Mouse (Mus musculus): ENCODE measurements around the gene Slc20a1.

The Slc20a1 gene

DNA sequence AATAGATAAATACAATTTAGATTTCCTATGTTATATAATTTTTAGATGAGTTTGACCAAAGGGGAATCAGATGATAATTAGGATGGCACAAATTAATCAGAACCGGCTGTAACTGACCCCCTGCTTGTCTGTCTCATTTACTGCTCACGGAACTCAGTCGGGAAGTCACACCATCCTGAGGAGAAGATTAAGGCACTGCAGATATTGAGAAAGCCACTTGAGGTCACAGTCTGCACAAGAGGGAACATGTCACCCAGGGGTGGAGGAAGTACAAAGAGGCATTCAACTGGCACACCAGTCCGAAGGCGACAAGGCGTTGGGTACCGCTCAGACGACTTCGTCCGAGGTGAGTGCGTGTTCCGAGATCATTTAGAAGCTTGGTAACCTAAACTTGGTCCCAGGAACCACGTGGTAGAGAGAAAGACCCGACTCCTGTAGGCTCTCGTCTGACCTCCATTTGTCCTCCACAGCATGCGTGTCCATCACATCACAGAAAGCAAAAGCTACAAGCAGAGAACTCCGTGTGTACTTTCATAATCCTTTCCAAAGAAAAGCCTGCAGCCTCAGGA is 26.8 kb downstream of the Slc20a1 start:
- DNase-seq (ENCODE audit: extremely low spot score, low read depth, low spot score) = no peak

GRCm38 (mm10) chr2:129226296-129226851 is 27.8 kb downstream of the Slc20a1 start:
- DNase-seq (ENCODE audit: extremely low spot score, low read depth, low spot score) = no peak

- no peak for DNase-seq (ENCODE audit: extremely low spot score, low read depth, low spot score)
Observed at GRCm38 (mm10) chr2:129227011-129227529, 28.5 kb downstream of the Slc20a1 start.

DNA sequence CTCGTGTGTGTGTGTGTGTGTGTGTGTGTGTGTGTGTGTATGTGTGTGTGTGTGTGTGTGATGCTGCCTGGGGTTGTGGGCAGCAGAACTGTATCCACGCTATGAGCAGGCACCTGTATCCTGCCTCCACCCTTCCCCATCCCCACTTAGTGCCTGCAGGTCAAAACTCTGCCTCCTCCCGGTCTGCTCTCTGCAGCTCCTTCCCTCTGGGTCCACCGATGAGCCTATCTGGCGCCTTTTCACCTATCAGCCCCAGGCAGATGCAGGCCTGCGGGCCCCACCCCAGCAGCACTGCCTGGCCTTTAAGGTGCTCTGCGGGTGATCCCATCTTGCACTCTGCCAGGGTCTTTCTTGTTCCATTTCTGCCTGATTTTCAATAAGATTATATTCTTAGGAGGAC is 29.1 kb downstream of the Slc20a1 start:
- DNase-seq (ENCODE audit: extremely low spot score, low read depth, low spot score) = no peak

DNA sequence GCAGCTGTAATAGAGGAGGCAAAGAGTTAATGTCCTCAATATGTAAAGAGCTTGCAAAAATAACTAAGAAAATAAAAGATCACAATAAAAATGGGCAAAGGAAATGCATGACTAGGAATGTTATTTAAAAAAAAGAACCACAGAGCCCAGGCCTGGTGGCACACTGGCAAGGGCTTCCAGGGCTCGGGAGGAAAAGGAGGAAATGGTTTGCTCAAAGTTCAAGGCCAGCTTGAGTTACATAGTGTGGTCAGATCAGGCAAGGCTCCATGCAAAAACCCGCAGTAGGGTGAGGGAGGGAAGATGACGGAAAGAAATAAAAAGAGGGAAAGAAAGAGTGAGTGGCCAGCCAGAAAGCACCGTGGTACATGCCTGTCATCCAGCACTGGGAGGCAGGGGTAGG is 30.0 kb downstream of the Slc20a1 start:
- no peak for DNase-seq (ENCODE audit: extremely low spot score, low read depth, low spot score)

DNA sequence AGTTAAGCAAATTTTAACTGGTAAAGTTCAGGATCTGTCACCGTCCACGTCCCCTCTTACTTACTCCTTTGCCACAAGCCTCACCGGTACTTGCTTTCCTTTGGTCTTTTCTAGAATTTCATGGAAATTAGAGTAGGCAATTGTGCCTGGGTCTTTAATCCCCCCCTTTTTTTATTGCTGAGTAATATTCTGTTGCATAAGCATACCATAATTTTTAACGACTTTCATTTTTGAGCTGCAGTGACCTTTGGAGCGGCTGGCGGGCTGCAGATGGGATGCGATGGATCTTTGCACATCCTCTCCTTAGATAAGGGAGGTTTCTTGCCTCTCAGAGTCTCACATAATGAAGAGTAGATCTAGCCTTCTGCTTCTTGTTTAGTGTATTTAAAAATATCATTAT is 30.8 kb downstream of the Slc20a1 start:
- no peak for DNase-seq (ENCODE audit: extremely low spot score, low read depth, low spot score)

DNA sequence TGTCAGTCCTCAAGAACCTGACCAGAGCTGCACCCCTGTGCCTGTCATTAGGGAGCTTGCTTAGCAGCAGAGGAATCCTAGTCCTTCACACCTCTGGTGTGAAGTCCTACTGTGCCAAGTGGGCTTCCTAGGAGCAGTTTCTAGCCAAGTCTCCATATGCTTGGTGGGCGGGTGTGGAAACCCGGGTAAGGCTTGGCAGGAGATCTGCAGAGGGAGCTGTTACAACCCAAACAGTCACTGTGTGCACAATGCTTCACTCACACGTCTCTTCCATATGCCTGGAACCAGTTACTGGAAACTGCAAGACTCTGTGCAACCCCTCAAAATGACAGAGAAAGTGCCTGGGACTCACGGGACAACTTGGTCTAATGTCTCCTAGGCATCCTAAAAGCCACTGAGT is 33.5 kb downstream of the Slc20a1 start:
- DNase-seq (ENCODE audit: extremely low spot score, low read depth, low spot score) = no peak

DNA sequence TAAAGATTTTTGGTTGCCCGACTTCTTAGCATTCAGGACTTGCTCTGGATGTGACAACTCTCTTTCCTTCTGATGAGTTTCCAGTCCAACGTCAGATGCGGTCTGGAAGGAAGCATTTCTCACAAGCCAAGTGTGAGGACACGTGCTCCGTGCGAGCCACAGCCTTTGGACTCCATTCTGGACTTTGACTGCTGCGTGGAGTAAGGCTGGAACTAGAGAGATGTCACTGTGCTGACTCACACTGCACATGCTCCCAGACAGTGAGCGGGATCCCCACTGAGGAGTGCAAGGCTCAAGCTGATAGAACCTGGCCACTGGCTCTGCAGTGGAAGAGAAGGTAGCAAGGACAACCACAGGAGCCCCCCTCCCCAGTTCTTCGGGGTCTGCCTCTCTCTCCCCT is 33.9 kb downstream of the Slc20a1 start:
- DNase-seq (ENCODE audit: extremely low spot score, low read depth, low spot score) = no peak

GRCm38 (mm10) chr2:129233218-129233617 is 34.7 kb downstream of the Slc20a1 start:
- no peak for DNase-seq (ENCODE audit: extremely low spot score, low read depth, low spot score)

DNA sequence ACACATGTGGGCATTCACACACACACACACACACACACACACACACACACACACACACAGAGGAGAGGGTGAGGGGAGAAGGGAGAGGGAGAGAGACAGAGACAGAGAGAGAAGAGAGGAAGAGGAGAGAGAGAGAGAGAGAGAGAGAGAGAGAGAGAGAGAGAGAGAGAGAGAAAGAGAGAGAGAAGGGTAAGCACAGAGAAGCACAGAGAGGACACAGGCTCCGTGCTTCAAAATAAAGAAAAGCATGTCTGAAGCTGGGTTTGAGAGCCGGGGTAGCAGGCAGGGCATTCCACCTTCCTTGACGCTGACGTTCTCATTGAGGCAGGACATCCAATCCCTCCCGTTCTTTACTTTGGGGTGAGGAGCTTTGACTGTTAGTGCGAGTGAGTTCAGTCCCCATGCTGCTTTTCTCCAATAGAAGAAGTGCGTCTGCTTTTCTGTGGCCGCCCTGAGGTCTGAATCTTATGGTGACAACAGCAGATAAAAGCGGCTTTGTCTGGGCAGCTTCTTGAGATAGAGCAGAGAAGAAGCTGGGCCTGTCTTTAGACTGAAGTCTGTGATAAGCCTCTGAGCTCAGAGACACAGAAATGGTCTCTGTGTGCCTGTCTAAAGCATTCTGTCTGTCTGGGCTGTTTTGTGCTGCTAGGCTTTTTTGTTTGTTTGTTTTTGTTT is 35.4 kb downstream of the Slc20a1 start:
- DNase-seq (ENCODE audit: extremely low spot score, low read depth, low spot score) = no peak

DNA sequence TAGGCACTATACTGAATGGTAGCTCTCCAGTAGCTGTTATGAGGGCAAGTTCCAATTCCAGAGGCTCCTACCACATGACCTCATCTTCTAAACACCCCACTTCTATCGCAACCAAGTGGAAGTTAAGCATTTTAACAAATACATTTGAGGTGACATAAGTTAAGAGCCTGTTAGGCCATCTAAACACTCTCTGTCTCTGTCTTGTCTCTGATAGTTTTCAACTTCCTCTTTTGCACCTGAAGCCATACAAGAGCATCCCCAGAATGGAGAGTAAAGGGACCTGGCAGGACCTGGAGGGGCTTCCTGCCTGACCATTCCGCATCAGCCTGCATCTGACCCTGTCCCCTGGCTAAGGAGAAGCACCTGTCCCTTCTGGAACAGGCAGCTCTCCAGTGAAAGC is 36.2 kb downstream of the Slc20a1 start:
- DNase-seq (ENCODE audit: extremely low spot score, low read depth, low spot score) = no peak

DNA sequence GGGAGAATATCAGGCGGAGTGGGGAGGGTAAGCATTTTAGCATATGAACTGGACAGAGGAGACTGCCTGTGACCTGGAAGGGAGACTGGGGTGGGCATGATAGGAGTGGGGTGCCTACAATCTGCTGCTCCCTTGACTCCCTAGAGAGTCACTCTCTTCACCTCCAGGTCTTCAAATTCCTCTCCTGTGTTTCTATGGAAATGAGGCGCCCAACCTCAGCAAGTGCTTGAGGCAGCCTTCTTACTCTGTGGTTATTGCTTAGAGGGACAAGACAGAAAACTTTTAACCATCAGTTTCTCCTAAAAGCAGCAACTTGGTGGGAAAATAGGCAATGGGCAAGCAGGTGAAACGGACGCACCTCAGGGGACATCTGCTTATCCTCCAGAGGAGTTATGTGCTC is 38.0 kb downstream of the Slc20a1 start:
- no peak for DNase-seq (ENCODE audit: extremely low spot score, low read depth, low spot score)

DNA sequence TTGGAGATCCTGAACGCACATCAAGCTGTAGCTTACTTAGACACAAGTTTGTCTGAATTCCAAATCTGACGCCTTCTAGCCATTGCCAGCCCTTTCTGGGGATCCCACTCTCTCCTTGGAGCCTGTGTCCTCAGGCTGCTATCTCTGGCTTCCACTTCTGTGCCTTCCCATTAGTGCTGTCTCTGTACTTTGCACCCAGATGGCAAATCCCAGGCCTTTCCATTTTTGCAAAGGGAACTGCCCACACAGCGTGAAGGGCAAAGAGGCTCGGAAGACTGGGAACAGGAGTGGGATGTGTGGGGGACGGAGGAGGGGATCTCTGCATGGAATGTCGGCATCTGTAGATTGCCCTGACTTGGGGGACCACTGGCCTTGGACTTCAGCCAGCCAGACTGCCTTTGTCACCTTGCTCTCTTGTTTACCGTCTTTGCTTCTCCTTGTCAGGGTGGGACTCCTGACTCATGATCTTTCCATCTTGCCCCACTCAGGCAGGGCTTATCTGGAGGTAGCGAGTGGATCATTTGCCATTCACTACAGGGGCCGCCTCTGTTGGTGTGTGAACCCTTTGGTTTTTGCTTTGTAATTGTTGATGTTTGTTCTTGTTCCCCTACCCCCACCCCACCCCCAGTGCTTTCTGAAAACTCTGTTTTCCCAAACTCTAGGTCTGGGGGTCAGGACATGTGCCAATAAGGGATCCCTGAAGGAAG is 42.3 kb downstream of the Slc20a1 start:
- DNase-seq (ENCODE audit: extremely low spot score, low read depth, low spot score) = no peak

- no peak for DNase-seq (ENCODE audit: extremely low spot score, low read depth, low spot score)
Observed at GRCm38 (mm10) chr2:129241845-129242833, 43.6 kb downstream of the Slc20a1 start.

DNA sequence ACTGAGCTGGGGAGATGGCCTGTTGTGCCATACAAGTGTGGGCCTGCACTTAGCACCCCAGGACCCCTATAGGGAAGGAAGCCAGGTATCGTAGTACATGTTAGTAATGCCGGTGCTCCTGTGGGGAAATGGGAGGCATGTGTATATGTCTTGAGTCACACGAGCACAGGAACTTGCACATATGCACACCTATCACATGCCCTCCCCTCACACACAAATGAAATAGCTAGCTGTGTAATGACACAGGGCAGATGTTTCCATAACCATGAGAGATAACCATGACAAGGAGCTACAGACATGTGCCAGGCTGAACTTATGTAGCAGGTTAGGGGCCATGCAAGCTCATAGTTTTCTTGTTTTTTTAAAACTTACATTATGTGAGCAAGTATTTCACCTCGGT is 44.4 kb downstream of the Slc20a1 start:
- no peak for DNase-seq (ENCODE audit: extremely low spot score, low read depth, low spot score)

- DNase-seq (ENCODE audit: extremely low spot score, low read depth, low spot score) = no peak
Observed at GRCm38 (mm10) chr2:129243786-129244185, 45.2 kb downstream of the Slc20a1 start.

GRCm38 (mm10) chr2:129244446-129245120 is 46.0 kb downstream of the Slc20a1 start:
- no peak for DNase-seq (ENCODE audit: extremely low spot score, low read depth, low spot score)

DNA sequence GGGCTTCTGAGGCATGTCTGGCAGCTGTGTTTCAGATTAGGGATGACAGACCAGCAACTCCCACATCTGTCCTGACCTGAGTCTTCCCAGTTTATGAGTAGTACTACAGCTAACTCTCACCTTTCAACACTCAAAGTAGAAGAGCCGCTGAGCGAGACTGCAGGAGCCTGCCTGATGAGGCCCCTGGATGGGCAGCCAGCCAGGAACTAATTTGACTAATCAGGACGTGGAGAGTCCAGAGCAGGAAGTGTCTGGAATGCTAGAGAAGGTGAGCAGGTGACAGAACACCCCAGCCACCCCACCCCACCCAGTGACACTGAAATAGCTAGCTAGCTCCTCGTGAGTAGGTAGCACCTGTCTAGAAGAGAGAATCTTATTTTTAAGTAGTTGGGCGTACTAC is 47.1 kb downstream of the Slc20a1 start:
- no peak for DNase-seq (ENCODE audit: extremely low spot score, low read depth, low spot score)

DNA sequence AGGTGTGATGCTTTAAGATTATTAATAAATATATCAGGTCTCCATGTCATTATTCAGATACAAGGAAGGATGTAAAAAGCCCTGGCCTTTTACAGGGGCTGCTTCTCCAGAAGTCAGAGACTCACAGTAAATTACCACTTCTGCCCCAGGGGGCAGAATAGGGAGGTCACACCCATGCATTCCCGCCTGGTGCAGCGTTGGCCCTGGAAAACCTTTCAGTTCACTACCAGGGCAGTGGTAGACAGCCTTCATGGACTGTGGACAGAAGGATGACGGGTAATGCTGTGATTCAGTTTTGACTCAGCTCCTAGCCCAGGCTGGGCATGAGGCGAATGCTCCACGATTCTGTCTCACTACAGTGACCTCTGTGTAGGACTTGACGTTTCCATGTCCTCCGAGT is 47.9 kb downstream of the Slc20a1 start:
- DNase-seq (ENCODE audit: extremely low spot score, low read depth, low spot score) = no peak

GRCm38 (mm10) chr2:129246924-129247323 is 48.4 kb downstream of the Slc20a1 start:
- DNase-seq (ENCODE audit: extremely low spot score, low read depth, low spot score) = no peak
